Mouse (Mus musculus) kidney, postnatal 0 days (tissue): ENCODE measurements around the gene Diaph2. TPM values are rescaled to one million over a fixed set of nuclear protein-coding genes. Genes with fewer than 3 reads are reported as not detected.
"Not testable (repeated sequence)": the region's sequence is repeated elsewhere in the genome, so short reads cannot be mapped to it uniquely, and the experiment has no call there.

Experiments
- ATAC-seq: fragments of 200-750 bp; cut with Nextera tagmentation; replicated peaks from 2 replicates; pipeline ENCODE4 v1.8.0; 2017; ENCODE audit warnings: low read depth, moderate number of reproducible peaks, moderate TSS enrichment, moderate library complexity; ENCODE audit not compliant: low FRiP score
- DNase-seq: peaks from one replicate; pipeline ENCODE4 v3.0.0-alpha.2; 2016; ENCODE audit warnings: low spot score
- H3K27ac ChIP-seq: fragments of 300-500 bp; sonication (generic); 2 replicates; pipeline ENCODE4 v1.5.1; 2014; ENCODE audit warnings: mild to moderate bottlenecking
- H3K27me3 ChIP-seq: fragments of 300-500 bp; sonication (generic); 2 replicates; pipeline ENCODE4 v1.6.1; 2014; ENCODE audit warnings: low read length, mixed read lengths; ENCODE audit not compliant: insufficient read depth
- H3K36me3 ChIP-seq: fragments of 300-500 bp; sonication (generic); 2 replicates; pipeline ENCODE4 v1.6.1; 2014; ENCODE audit warnings: low read length, mixed read lengths; ENCODE audit not compliant: insufficient read depth
- H3K4me1 ChIP-seq: fragments of 300-500 bp; sonication (generic); replicated peaks from 2 replicates; pipeline ENCODE4 v1.6.1; 2014; ENCODE audit warnings: antibody characterized with exemption, low read length, mixed read lengths; ENCODE audit not compliant: insufficient read depth
- H3K4me2 ChIP-seq: fragments of 300-500 bp; sonication (generic); 2 replicates; pipeline ENCODE4 v1.6.1; 2014; ENCODE audit warnings: mild to moderate bottlenecking, low read length, moderate library complexity, mixed read lengths
- H3K4me3 ChIP-seq: fragments of 300-500 bp; sonication (generic); replicated peaks from 2 replicates; pipeline ENCODE4 v1.5.1; 2014; ENCODE audit warnings: low read depth, low read length
- H3K9ac ChIP-seq: fragments of 300-500 bp; sonication (generic); 2 replicates; pipeline ENCODE4 v1.6.1; 2014; ENCODE audit warnings: low read depth, low read length
- H3K9me3 ChIP-seq: fragments of 300-500 bp; sonication (generic); replicated peaks from 2 replicates; pipeline ENCODE4 v1.6.1; 2016; ENCODE audit warnings: low read length, inconsistent platforms, mixed read lengths
- CTCF ChIP-seq: IDR thresholded peaks from 2 replicates; pipeline ENCODE4 v1.5.1; 2016; ENCODE audit warnings: antibody characterized with exemption, low read depth, mild to moderate bottlenecking, moderate library complexity
- WGBS: fragments of 180-500 bp; shearing (Covaris S2); extraction: QIAGEN DNeasy Blood & Tissue Kit; methylation state at CpG from one replicate; pipeline ENCODE4 v1.1.7; 2014; 5-methylcytosine and 5-hydroxymethylcytosine counted together
- polyA plus RNA-seq: library from polyadenylated mRNA; unstranded; fragments of >200 nt; fragmentation: Nextera tagmentation; extraction: Ambion mirVana; gene quantifications from 2 replicates; pipeline ENCODE4 v1.2.1, GENCODE M21; 2015

Gene Diaph2
- polyA plus RNA-seq, 1 experiment from 2014 or later: 5.4 TPM

DNA sequence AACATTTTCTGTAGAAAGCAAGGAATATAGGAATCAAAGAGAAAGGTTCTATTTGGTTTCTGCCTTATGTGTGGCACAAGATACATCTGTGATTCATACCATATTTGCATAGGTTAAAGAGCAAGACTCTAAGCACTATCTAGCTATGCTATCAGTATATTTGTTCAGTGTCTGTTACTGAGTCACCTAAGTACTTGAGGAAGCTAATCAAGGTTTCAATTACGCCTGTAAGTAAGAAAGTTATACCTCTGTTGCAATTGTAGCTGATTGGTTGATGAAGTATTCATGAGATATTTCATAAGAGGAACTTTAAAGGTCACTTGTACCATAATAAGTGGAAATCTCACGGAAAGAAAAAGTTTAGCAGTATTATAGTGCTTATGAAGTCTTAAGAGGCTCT lies 531.9 kb downstream of the Diaph2 start:
- no peak for ATAC-seq
- no peaks in the 10 kb centered on the region for H3K9me3 ChIP-seq
- no peak overlapping the region for H3K27ac ChIP-seq
- DNase-seq: no peak
- H3K4me3 ChIP-seq: no peak overlapping the region
- TF ChIP-seq CTCF: no peak
- no peaks in the 10 kb centered on the region for H3K27me3 ChIP-seq
- H3K4me1 ChIP-seq: no peaks in the 10 kb centered on the region
- no peak overlapping the region for H3K4me2 ChIP-seq
- no peaks in the 10 kb centered on the region for H3K36me3 ChIP-seq
- H3K9ac ChIP-seq: no peak overlapping the region
- 68% methylated on average over 2 of the region's 2 CpGs for WGBS

- Histone ChIP-seq H3K4me1 (no peaks in the 10 kb centered on the region), H3K36me3 (no peaks in the 10 kb centered on the region), H3K27me3 (no peaks in the 10 kb centered on the region), H3K4me2 (no peak overlapping the region), H3K9ac (no peak overlapping the region), H3K4me3 (no peak overlapping the region), H3K27ac (no peak overlapping the region), H3K9me3 (no peaks in the 10 kb centered on the region)
- no peak for ATAC-seq
- DNase-seq: no peak
- 83% methylated on average over 9 of the region's 9 CpGs for WGBS
- TF ChIP-seq CTCF: no peak
Observed at GRCm38 (mm10) chrX:130287032-130287431, 537.5 kb downstream of the Diaph2 start.

DNA sequence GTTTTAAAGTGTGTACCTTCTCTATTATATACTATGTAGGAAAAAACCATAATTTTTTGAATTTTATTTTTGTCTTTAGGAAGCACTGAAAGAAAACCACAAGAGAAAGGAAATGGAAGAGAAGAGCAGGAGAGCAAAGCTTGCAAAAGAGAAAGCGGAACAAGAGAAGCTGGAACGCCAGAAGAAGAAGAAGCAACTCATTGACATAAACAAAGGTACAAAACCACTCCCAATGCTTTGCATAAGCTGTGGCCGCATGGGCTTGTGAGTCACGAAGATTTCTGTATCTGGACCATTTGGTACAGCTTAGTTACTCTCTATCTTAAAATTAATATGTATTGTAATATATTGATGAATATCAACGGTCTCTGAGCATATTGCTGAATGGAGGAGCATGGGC lies 540.2 kb downstream of the Diaph2 start:
- H3K4me2 ChIP-seq: no peak overlapping the region
- no peaks in the 10 kb centered on the region for H3K36me3 ChIP-seq
- ATAC-seq: no peak
- H3K9me3 ChIP-seq: no peaks in the 10 kb centered on the region
- 84% methylated on average over 5 of the region's 5 CpGs for WGBS
- H3K4me3 ChIP-seq: no peak overlapping the region
- H3K4me1 ChIP-seq: no peaks in the 10 kb centered on the region
- no peaks in the 10 kb centered on the region for H3K27me3 ChIP-seq
- H3K9ac ChIP-seq: no peak overlapping the region
- no peak for DNase-seq
- H3K27ac ChIP-seq: no peak overlapping the region
- no peak for TF ChIP-seq CTCF

DNA sequence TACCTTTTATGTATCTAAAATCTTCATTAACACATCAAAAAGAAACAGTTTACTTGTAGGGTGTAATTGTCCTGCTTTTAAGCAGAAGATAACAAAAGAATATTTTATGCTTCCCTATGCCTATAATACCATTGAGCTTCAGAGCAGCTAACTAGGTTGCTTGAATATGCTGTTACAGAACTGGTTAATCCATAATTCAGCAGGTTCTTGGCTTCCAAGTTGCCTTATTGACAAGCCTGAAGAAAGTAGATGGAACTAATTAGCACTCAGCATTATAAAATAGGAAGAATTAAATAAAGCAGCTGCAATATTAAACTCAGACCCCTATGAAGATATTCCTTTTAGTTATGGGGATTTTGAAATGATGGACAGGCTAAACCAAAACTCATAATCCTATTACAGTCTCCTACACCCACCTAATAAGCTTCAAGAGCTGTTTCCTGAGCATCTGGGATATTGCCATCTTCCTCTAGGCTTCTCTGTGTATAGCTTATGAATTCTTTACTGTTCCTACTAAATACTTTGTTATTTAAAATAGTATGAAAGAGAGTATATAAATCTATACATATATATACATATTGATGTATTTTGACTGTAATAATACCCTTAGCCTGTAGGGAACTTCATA lies 601.4 kb downstream of the Diaph2 start:
- Histone ChIP-seq H3K27me3 (no peaks in the 10 kb centered on the region), H3K9ac (no peak overlapping the region), H3K4me2 (no peak overlapping the region), H3K4me1 (no peaks in the 10 kb centered on the region), H3K27ac (no peak overlapping the region), H3K9me3 (no peaks in the 10 kb centered on the region), H3K4me3 (no peak overlapping the region), H3K36me3 (no peaks in the 10 kb centered on the region)
- DNase-seq (no peak), ATAC-seq (no peak)
- no peak for TF ChIP-seq CTCF

DNA sequence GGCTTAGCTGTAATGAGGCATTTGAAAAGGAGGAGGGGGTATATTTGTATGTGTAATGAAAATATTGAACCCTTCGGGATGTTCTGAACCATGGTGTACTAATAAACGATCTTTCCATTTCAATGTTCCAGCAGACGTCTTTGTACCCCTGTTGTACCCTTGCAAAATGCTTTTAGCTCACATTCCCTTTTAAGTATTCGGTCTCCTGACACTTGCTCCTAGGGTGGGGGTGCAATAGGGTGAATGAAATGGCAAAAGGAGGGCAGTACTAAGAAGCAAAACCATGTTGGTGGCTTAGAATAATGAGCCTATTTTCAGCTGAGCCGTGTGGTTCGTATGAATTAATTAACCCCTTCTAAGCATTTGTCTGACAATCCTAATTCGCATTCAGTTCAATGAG lies 601.9 kb downstream of the Diaph2 start:
- H3K9me3 ChIP-seq: no peaks in the 10 kb centered on the region
- H3K36me3 ChIP-seq: no peaks in the 10 kb centered on the region
- 74% methylated on average over 7 of the region's 7 CpGs for WGBS
- no peak overlapping the region for H3K4me2 ChIP-seq
- TF ChIP-seq CTCF: no peak
- no peak for DNase-seq
- H3K4me1 ChIP-seq: no peaks in the 10 kb centered on the region
- no peak for ATAC-seq
- H3K9ac ChIP-seq: no peak overlapping the region
- no peaks in the 10 kb centered on the region for H3K27me3 ChIP-seq
- no peak overlapping the region for H3K4me3 ChIP-seq
- no peak overlapping the region for H3K27ac ChIP-seq

DNA sequence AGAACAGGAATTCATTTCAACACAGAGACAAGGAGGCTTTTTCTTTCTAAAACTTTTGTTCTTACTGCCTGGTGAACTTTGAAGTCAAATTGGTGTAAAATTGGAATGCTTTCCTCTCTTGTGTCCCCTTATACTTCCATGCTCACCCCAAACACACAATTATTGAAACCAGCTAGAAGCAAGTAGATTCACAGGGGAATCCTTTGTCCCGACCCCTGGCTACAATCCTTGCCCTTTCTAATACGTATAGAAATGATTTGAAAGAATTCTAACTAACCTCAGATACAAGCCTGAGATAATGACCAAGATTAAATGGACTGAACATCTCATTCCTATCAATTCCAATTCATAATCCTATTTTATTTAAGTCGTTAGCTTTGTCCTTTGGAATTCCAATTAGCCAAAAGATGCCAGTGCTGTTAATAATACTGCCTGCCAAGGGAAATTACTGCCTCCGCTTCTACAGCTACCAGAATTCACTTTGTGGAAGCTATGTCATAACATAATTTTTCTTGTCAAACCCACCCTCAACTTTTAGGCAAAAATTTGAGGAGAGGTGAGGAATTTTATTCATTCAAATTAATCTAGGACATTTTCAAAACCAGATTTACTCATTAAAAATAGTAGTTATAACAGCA lies 644.1 kb downstream of the Diaph2 start:
- H3K9me3 ChIP-seq: no peaks in the 10 kb centered on the region
- H3K4me1 ChIP-seq: no peaks in the 10 kb centered on the region
- no peaks in the 10 kb centered on the region for H3K36me3 ChIP-seq
- no peak overlapping the region for H3K27ac ChIP-seq
- no peak for TF ChIP-seq CTCF
- no peak overlapping the region for H3K4me2 ChIP-seq
- 76% methylated on average over 4 of the region's 4 CpGs for WGBS
- DNase-seq: no peak
- H3K27me3 ChIP-seq: no peaks in the 10 kb centered on the region
- no peak overlapping the region for H3K9ac ChIP-seq
- ATAC-seq: no peak
- no peak overlapping the region for H3K4me3 ChIP-seq

- Histone ChIP-seq H3K9ac (no peak overlapping the region), H3K9me3 (no peaks in the 10 kb centered on the region), H3K4me1 (no peaks in the 10 kb centered on the region), H3K36me3 (no peaks in the 10 kb centered on the region), H3K27ac (no peak overlapping the region), H3K27me3 (no peaks in the 10 kb centered on the region), H3K4me2 (no peak overlapping the region), H3K4me3 (no peak overlapping the region)
- TF ChIP-seq CTCF: no peak
- WGBS: 48% methylated on average over 3 of the region's 3 CpGs
- DNase-seq (peak; percentile 11), ATAC-seq (no peak)
Observed at GRCm38 (mm10) chrX:130403214-130403613, 653.7 kb downstream of the Diaph2 start.

- not testable (repeated sequence) for H3K4me3 ChIP-seq, H3K9ac ChIP-seq, H3K27ac ChIP-seq, H3K9me3 ChIP-seq, H3K27me3 ChIP-seq, ATAC-seq, H3K4me2 ChIP-seq, H3K4me1 ChIP-seq, DNase-seq, H3K36me3 ChIP-seq
- 92% methylated on average over 3 of the region's 3 CpGs for WGBS
Observed at GRCm38 (mm10) chrX:130407471-130407870, 657.9 kb downstream of the Diaph2 start.
